Mouse (Mus musculus) macrophage (primary cell): ENCODE measurements at regions not wholly inside any gene's neighbourhood (a gene's known extent, or its start where the extent isn't known, plus 50 kb on each side); places are given as distances from the start of the nearest gene placed in this dataset.
"Not testable (repeated sequence)": the region's sequence is repeated elsewhere in the genome, so short reads cannot be mapped to it uniquely, and the experiment has no call there.

ENCODE experiments used
- H3K27ac ChIP-seq: fragments of 350-480 bp; formaldehyde crosslinking; 2 replicates; pipeline ENCODE4 v1.9.0; 2021
- H3K36me3 ChIP-seq: fragments of 350-480 bp; formaldehyde crosslinking; 2 replicates; pipeline ENCODE4 v1.9.0; 2021; ENCODE audit errors: inconsistent target
- H3K4me3 ChIP-seq: fragments of 350-480 bp; formaldehyde crosslinking; 2 replicates; pipeline ENCODE4 v1.9.0; 2021; ENCODE audit errors: inconsistent target
- H3K79me2 ChIP-seq: fragments of 350-480 bp; formaldehyde crosslinking; 2 replicates; pipeline ENCODE4 v1.9.0; 2021; ENCODE audit errors: inconsistent target
- WGBS: methylation state at CpG from one replicate; pipeline ENCODE4 v1.1.7; 2026; ENCODE audit warnings: inconsistent platforms; ENCODE audit not compliant: missing documents; 5-methylcytosine and 5-hydroxymethylcytosine counted together

DNA sequence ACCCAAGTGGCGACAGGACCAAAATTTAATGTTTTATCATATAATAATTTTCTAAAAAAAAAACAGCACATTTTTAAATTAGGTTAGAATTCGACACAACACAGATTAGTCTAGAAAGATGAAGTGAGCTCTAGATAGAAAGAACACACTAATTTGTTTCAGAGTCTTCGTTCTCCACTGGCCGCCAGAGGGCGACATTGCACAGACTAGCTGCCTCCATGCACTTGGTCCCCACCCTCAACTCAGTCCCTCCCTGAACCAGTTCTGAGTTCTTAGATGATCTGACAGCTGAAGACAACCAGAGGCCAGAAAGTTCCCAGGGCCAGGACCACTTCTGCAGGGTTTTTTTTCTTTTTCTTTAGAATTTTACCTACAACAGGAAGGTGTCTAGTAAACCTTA is 766.3 kb downstream of the Dad1 start:
- H3K4me3 ChIP-seq, H3K36me3 ChIP-seq, H3K79me2 ChIP-seq, H3K27ac ChIP-seq: not testable (repeated sequence)
- WGBS = 58% methylated on average over 2 of the region's 5 CpGs

DNA sequence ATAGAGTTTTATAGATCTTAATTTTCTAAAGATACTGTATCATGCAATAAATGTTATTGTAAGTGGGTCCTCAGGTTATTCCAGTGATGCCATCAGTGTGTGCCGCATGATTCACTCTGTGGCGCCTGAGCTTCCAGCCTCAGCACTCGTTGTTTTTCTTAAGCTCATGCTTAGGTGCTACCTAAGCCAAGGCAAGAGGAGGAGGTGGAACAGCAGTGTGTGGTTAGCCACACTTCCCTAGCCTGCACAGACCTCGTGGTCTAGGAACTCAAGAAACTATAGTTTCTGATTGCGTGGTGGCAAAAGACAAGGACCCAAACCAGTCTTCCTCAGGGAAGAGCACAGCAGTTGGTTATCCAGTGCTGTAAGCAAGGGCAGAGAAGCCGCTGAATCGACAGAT is 779.7 kb downstream of the Dad1 start:
- H3K27ac ChIP-seq, H3K4me3 ChIP-seq, H3K79me2 ChIP-seq, H3K36me3 ChIP-seq: not testable (repeated sequence)
- WGBS = 52% methylated on average over 7 of the region's 7 CpGs

DNA sequence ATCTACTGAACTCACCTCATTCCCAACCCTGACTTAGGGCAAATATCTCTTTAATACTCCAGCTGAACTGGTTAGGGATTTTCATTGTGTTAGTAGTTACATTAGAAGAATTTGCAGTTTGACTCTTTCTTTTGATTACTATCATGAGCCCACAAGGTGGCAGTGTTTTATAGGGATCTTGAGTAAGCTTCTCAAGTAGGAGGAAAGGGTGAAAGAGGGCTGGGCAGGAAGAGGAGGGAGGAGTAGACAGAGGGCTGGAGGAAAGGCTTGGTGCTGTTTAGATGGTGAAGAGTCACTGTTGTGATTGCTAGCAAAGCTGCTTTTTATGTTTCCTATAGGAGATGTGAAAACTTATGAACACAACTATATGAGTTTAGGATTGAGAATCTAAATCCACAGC is 793.1 kb downstream of the Dad1 start:
- not testable (repeated sequence) for H3K79me2 ChIP-seq, H3K36me3 ChIP-seq, H3K4me3 ChIP-seq, H3K27ac ChIP-seq

DNA sequence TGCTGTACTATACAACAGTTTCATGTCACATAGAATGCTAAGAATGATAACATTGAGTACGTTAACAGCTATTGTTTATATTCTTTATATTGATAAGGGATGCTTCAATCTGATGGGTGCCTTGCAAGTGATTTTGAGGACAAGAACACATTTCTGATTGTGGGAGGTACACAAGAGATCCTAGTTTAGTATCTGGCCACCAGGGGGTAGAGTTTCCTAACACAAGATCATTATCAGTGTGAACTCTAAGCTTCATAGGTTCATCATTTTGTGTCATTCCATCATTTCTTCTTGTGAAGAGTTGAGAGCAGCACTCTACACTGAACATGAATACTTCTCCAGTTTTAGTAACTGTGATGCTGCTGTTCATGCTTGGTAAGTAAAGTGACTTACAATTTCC is 799.9 kb downstream of the Dad1 start:
- Histone ChIP-seq H3K36me3 (no peaks in the 10 kb centered on the region), H3K79me2 (no peaks in the 10 kb centered on the region), H3K27ac (no peak overlapping the region), H3K4me3 (no peak overlapping the region)
- WGBS = 100% methylated on average over 1 of the region's 1 CpGs

DNA sequence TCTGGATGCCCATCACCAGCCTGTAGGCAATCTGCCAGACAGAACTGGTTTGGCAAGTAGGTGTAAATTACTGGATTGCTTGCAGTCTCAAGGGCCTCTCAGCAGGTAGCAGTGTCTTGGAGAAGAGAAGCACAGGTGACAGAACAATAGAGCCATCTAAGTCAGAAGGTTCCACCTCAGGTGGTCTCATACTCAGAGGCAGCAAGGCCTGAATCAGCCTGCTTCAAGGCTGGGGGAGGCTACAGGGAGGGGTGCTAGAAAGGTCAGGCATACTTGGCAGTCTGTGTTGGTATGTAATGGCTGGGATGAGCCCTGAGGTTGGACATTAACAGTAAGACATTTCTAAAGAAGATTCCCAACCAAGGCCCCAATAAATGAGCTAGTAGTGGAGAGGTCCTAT is 814.3 kb downstream of the Dad1 start:
- not testable (repeated sequence) for H3K27ac ChIP-seq, H3K79me2 ChIP-seq, H3K4me3 ChIP-seq, H3K36me3 ChIP-seq

DNA sequence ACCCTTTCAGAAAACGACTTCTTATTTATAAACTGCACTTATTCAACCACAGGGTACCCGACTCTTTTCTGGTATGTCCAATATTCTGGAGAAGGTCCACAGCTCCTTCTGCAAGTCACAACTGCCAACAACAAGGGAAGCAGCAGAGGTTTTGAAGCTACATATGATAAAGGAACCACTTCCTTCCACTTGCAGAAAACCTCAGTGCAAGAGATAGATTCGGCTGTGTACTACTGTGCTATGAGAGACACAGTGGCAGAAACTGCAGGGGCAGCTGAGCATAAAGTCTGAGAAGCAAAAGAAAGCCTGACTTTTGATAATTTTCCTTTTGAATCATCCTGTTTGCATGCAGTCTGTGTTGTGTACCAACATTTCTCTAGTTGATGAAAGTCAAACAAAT is 823.8 kb downstream of the Dad1 start:
- 0% methylated on average over 1 of the region's 3 CpGs for WGBS

DNA sequence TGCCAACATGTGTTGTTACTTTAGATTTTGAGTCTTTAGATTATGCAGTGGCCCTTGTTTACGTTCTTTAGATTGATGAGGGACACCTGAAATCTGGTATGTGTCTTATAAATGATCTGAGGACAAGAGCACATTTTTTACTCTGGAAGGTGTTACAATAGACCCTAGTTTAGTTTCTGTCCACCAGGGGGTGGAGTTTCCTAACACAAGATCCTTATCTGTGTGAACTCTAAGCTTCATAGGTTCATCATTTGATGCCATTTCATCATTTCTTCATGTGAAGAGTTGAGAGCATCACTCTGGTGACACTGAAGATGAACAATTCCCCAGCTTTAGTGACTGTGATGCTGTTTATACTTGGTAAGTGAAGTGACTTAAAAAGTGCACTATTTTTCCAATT is 825.5 kb downstream of the Dad1 start:
- WGBS = no CpG with 5 or more reads among the region's 1 CpGs
- not testable (repeated sequence) for H3K36me3 ChIP-seq, H3K79me2 ChIP-seq, H3K4me3 ChIP-seq, H3K27ac ChIP-seq

More for the DNA sequence above, 823.8 kb downstream of the Dad1 start:
- H3K4me3 ChIP-seq, H3K27ac ChIP-seq, H3K36me3 ChIP-seq, H3K79me2 ChIP-seq: not testable (repeated sequence)

DNA sequence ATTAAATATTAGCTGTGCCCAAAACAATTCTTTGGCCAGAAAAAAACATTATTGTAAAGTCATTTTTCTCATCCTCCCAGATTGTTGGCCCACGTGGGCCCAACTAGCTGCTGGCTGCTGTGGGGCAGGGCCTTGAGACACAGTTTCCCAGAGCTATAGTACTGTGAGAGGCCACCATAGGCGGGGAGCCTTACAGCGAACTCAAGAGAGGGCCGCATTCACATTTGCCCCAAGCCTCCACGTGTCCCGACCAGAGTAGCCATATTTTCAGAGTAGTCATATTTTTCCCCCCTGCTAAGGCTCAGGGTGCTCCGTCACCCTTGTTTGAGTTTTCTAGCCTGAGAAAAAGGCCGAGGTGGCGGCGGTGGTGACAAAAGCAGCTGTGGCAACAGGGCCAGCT is 826.3 kb downstream of the Dad1 start:
- not testable (repeated sequence) for H3K79me2 ChIP-seq, H3K36me3 ChIP-seq, H3K4me3 ChIP-seq, H3K27ac ChIP-seq
- WGBS = 97% methylated on average over 10 of the region's 10 CpGs

DNA sequence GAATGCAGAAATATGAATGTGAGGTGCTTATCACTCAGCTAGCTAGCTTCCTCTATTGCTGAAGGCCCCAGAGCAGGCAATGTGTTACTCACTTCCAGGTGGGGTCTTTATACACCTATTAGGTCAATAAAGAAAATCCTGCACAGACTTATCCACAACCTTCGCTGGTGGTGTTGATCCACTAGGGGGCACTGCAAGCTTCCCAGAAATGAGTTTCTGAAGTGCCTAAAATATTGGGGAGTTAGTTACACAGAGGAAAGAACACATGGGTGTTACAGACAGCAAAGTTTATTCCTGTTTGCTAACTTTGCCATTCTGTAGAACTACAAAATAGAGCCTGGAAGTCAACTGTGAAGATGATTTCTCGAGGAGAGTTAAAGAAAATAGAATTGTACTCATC is 836.9 kb downstream of the Dad1 start:
- no CpG with 5 or more reads among the region's 2 CpGs for WGBS
- not testable (repeated sequence) for H3K27ac ChIP-seq, H3K79me2 ChIP-seq, H3K4me3 ChIP-seq, H3K36me3 ChIP-seq

DNA sequence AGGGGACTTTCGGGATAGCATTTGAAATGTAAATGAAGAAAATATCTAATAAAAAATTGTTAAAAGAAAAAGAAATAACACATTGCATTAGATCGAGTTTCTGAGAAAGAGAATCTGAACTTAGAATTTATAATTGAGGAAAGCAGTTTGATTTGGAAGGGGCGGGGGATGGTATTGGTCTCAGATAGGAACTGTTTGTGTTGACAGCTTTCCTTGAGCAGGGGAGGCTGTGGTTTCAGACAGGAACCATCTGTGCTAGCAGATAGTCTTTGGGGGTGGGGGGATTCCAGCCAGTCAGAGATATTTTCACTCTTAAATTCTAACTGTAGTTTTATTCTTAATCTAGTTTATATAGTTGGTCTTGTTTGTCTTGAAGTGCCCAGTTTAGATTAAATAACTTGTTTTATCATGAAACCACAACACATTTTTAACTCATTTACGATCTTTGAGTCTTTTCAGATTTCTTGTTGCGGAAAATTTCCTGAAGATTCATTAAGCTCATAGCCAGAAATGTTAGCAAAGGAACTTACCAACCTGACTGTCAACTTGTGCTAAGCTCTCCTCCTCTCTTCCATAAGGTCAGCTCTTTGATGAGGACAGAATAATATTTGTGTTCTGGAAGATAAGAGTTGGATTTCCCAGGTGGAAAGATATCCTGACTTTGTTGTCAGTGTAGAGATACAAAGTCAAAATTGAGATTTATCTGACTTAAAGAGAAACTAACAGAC is 846.2 kb downstream of the Dad1 start:
- not testable (repeated sequence) for H3K79me2 ChIP-seq, H3K27ac ChIP-seq, H3K36me3 ChIP-seq, H3K4me3 ChIP-seq
- WGBS = no CpG with 5 or more reads among the region's 5 CpGs

DNA sequence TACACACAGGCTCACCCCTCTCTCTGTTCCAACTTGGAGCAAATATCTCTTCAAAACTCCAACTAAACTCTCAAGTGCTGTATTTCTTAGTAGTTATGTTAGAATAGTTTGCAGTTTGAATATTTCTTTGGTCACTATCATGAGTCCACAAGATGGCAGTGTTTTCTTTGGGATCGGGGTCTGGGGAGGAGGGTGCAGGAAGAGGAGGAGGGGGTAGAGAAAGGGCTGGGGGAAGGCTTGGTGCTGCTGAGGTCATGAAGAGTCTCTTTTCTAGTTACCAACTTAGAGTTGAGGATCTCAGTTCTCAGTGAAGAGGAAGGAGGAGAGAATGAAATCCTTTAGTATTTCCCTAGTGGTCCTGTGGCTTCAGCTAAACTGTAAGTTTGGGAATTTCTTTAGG is 863.6 kb downstream of the Dad1 start:
- WGBS = no CpG with 5 or more reads among the region's 1 CpGs
- H3K79me2 ChIP-seq, H3K36me3 ChIP-seq, H3K27ac ChIP-seq, H3K4me3 ChIP-seq: not testable (repeated sequence)

DNA sequence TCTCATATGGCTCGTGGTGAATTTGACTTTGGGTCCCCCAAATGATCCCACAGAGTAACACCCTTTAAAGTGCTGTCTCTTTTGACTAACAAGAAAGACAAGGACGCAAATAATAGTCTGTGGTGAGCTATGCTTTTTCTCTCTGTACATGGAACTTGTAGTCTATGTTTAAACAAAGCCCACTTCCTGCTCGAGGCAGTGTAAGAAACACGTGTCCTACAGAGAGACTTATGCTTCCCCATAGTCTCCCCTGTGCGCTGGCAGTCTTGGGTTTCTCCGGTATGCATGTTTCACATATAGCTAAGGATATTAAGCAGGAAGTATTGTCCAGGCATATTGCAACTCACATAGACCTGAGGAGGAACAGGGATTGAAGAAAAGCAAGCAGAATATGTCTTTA is 879.0 kb upstream of the Olfr1507 start:
- H3K27ac ChIP-seq, H3K4me3 ChIP-seq, H3K79me2 ChIP-seq, H3K36me3 ChIP-seq: not testable (repeated sequence)
- 0% methylated on average over 2 of the region's 6 CpGs for WGBS

DNA sequence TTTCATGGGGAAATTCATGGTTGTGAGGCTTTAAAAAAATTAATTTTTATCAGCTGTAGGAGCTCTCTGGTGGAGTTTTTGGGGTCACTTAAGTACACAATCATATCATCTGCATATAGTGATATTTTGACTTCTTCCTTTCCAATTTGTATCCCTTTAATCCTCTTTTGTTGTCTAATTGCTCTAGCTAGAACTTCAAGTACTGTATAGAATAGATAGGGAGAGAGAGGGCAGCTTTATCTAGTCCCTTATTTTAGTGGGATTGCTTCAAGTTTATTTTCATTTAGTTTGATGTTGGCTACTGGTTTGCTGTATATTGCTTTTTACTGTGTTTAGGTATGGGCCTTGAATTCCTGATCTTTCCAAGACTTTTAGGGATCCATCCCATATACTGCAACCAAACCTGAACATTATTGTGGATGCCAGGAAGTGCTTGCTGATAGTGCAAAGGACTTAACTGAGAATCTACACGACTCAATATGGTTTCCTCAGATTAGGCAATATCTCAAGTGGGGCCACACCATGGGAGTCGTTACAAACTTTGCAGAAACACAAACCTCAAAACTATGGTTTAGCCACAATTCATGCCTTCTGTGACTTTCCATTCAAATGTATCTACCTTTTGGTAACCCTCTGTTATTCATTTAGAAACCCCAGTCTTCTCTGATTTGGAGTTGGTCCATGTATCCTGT is 878.4 kb upstream of the Olfr1507 start:
- not testable (repeated sequence) for H3K79me2 ChIP-seq, H3K4me3 ChIP-seq, H3K27ac ChIP-seq, H3K36me3 ChIP-seq
- no CpG with 5 or more reads among the region's 2 CpGs for WGBS

DNA sequence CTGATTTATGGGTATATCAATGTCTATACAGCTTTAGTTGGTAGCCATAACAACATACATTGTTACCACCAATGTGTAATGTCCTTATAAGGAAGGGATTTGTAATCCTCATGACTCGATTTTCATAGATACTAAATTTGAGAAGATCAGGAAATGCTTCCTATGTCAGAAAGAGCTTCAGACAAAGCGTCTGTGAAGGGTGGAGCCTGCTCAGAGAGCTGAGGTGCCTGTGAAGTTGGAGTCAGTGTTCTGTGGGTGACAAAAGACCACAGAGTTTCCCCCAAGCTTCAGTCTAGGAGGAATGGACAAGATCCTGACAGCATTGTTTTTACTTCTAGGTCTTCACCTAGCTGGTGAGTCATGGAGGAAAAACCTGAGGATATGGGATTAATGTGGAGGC is 874.2 kb upstream of the Olfr1507 start:
- WGBS = 29% methylated on average over 2 of the region's 2 CpGs
- Histone ChIP-seq H3K79me2 (no peaks in the 10 kb centered on the region), H3K27ac (no peak overlapping the region), H3K4me3 (no peak overlapping the region), H3K36me3 (no peaks in the 10 kb centered on the region)

DNA sequence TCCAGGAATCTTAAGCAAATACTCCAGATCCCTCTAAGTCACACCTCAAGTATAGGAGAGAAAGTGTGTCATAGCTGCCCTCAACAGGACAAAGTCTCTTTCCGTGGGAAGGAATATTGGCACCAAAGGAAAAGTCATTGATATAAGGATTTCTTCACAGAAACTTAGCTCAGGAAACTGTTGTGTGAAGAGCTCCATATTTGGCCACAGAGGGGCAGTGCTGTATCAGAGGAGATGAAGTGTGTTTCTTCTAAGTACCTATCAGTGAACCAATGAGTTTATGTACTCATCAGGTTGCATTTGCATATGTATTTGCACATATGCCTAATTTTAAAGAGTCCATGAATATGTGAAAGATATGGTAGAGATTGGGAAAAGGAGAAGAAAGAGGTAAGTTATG is 871.9 kb upstream of the Olfr1507 start:
- WGBS = 50% methylated on average over 1 of the region's 1 CpGs
- not testable (repeated sequence) for H3K36me3 ChIP-seq, H3K27ac ChIP-seq, H3K4me3 ChIP-seq, H3K79me2 ChIP-seq

DNA sequence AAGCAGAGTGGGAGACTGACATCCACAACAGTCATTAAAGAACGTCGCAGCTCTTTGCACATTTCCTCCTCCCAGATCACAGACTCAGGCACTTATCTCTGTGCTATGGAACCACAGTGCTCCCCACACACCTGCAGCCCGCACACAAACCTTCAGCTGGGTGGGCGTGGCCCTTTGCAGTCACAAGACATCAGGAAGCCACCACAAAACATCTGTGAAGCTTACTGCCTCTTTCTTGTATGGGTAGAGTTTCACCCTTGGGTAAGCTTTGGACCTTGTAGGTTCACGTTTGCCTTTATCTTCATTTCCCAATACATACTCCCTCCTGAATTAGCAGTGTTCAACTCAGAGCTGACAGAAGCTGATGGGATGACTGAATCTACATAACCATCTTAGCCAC is 868.4 kb upstream of the Olfr1507 start:
- not testable (repeated sequence) for H3K36me3 ChIP-seq, H3K4me3 ChIP-seq, H3K27ac ChIP-seq, H3K79me2 ChIP-seq
- 38% methylated on average over 5 of the region's 5 CpGs for WGBS
